Mouse (Mus musculus) heart, postnatal 36 days (tissue): Measurements from ENCODE around the gene Zbtb12. TPM values are rescaled to one million over a fixed set of nuclear protein-coding genes. Genes with fewer than 3 reads are reported as not detected.
"Not testable (repeated sequence)": the region's sequence is repeated elsewhere in the genome, so short reads cannot be mapped to it uniquely, and the experiment has no call there.

Experiments
- DNase-seq, 2 experiments: peaks; one replicate each; pipeline ENCODE4 v3.0.0; 2021 to 2022
- intact Hi-C: fragments of 180-260 bp; cut with DNase I; formaldehyde crosslinking; loops from one replicate; pipeline ENCODE4 v1.15.1; 2025
- total RNA-seq, 2 experiments: library from RNA; stranded (reverse); gene quantifications; 2 replicates each; pipeline ENCODE4 v1.2.3; 2021

The Zbtb12 gene
- total RNA-seq, 2 experiments from 2014 or later, result 7.5 to 7.7 TPM

DNA sequence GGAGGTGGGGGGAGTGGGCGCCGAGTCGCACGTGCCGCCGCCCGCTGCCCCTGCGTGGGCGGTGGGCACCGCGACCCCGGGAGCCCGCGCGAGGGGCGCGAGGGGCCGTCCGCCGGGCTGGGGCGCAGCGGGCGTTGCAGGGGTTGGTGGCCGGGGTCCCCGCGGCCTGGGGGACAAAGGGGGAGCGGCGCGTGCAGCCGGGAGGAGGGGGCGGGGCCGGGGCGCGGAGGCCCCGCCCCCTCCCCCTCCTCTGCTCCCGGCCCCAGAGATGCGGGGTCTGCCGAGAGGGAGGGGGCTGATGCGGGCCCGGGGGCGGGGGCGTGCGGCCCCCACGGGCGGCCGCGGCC, 19.4 kb downstream of the Zbtb12 start:
- intact Hi-C loops, result loop anchor here (2.0 to 10.0 kb wide), 4 partner anchors 32 to 346 kb away; partner anchors contain the start of genes Ddx39b and Neu1
- no peak for DNase-seq

DNA sequence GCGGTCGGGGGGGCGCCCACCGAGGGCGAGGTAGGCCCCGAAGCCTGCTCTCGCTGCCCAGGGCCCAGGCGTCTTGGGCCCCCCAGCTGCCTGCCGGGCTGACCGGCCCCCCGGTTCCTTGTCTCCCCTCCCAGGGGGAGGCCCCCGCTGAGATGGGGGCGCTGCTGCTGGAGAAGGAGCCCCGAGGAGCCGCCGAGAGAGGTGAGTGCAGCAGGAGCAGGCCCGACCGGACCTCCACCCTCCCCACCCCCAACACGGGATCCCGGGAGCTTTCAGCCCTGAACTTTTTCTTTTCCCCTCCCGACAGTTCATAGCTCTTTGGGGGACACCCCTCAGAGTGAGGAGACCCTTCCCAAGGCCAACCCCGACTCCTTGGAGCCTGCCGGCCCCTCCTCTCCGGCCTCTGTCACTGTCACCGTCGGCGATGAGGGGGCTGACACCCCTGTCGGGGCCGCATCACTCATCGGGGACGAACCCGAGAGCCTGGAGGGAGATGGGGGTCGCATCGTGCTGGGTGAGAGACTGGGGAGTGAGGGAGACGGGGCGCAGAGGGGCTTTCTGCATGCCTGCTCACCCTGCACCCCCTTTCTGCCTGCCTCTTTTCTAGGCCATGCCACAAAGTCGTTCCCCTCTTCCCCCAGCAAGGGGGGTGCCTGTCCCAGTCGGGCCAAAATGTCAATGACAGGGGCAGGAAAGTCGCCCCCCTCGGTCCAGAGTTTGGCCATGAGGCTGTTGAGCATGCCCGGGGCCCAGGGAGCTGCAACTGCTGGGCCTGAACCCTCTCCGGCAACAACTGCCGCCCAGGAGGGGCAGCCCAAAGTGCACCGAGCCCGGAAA, 20.0 kb downstream of the Zbtb12 start:
- peak; percentile 50 to 71 for DNase-seq
- intact Hi-C loops, result loop anchor here (2.0 to 10.0 kb wide), 4 partner anchors 32 to 346 kb away; partner anchors contain the start of genes Ddx39b and Neu1

GRCm38 (mm10) chr17:34899890-34900243, 20.6 kb downstream of the Zbtb12 start:
- DNase-seq, result no peak
- intact Hi-C loops, result loop anchor here (2.0 to 10.0 kb wide), 4 partner anchors 31 to 345 kb away; partner anchors contain the start of genes Ddx39b and Neu1

DNA sequence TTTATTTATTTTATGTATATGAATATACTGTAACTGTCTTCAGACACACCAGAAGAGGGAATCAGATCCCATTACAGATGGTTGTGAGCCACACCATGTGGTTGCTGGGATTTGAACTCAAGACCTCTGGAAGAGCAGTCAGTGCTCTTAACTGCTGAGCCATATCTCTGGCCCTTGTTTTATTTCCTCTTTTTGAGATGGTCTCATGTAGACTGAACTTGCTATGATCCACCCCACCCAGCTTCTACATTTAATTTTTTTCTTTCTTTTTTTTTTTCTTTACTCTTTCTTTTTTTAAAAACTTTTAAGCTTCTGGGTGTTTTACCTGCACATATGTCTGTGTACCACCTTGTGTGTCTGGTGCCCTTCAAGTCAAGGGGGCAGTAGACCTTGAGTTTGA, 21.5 kb downstream of the Zbtb12 start:
- intact Hi-C loops, DNase-seq: not testable (repeated sequence)

GRCm38 (mm10) chr17:34901948-34902347, 22.7 kb downstream of the Zbtb12 start:
- intact Hi-C loops, DNase-seq: not testable (repeated sequence)

- no peak for DNase-seq
- intact Hi-C loops, result no loop called here
Observed at GRCm38 (mm10) chr17:34902895-34903294, 23.6 kb downstream of the Zbtb12 start.

DNA sequence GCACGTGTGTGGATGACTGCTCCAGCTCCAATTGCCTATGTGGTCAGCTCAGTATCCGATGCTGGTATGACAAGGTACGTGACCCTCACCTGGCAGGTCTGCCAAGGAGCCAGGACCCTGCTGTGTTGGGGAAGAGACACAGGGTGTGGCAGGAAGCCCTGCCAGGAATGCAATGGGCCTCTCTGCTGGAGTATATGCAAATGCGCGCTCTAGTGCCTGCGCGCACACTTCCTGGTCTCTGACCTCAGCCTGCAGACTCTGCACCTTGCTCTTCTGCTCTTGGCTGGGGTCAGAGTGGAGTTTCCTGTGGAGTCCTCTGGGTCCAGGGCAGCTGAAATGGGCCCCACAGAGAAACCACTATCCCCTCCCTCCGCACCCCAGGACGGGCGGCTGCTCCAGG, 31.7 kb downstream of the Zbtb12 start:
- intact Hi-C loops, result no loop called here

DNA sequence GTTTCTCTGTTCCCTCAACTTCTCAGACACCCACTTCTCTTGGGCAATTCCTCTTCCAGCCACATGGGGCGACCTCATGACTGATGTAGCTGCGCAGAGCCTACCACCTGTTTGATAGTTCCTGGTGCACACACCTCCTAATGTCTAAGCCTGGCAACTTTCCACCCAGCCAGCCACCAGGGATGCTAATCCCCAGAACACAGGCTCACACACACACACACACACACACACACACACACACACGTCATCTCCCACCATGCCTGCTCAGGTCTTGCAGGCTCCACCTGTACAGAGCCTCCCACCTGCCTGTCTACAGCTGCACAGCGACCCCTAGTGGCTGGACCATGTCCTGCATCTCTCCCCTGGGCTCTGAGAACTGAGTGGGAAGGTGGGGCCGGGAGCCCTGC, 32.7 kb downstream of the Zbtb12 start:
- intact Hi-C loops, result loop anchor here (1.0 kb wide), 1 partner anchor 56 kb away; no protein-coding TSS in a partner anchor
- peak; percentile 78 to 85 for DNase-seq

More for the DNA sequence above, 31.7 kb downstream of the Zbtb12 start:
- no peak for DNase-seq

- intact Hi-C loops, result no loop called here
- no peak for DNase-seq
Observed at GRCm38 (mm10) chr17:34913930-34914665, 34.8 kb downstream of the Zbtb12 start, which contains the start of gene Slc44a4. Slc44a4 (plus strand) TSS chr17:34914466.

DNA sequence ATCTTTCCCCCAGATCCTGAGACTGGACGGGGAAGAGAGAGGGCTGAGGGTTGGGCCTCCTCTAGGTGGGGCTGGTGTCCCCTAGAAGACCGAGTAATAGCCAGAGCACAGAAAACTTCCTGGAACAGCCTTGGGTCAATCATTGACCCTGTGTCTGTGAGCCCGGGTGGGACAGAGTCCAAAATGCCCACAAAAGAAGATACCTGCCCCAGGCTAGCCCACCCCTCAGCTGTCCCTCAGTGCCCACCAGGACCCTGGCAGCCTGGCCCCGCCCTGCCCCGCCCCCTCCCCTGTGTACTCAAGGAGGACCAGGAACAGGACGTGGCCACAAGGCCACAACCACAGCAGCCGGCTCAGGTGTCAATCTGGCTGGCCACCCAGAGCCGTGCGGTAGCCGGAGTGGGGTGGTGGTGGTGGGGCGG, 36.1 kb downstream of the Zbtb12 start:
- intact Hi-C loops, result no loop called here

DNA sequence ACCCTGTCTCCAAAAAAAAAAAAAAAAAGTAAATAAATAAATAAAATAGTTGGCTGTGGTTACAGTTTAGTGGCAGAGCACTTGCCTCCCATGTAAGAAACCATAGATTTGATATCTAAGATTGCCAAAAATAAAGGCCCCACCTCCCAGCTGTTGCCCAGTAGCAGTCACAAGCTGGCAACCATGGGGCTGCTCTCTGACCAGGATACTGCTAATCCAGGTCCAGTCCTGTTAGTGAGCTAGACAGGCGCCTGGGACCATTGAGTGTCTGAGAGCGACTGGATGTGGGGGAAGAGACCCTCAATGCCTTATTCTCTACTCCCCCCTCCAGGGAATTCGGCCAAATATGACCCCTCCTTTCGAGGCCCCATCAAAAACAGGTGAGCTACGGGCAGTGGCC, 37.0 kb downstream of the Zbtb12 start:
- intact Hi-C loops, result no loop called here
- DNase-seq, result no peak

More for the DNA sequence above, 36.1 kb downstream of the Zbtb12 start:
- no peak for DNase-seq

DNA sequence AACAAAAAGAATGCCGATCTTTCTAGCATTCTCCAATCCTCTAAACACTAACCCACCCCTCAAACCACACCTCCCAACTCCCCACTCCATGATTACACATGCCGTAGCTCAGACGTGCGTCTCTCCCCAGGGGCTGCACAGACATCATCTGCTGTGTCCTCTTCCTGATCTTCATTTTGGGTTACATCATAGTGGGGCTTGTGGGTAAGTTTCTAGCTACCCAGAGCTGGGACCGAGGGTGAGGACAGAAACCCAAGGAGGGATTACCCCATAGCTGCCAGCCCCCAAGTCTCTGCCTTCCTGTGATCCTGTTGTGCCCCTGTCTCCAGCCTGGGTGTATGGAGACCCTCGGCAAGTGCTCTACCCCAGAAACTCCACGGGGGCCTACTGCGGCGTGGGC, 37.9 kb downstream of the Zbtb12 start:
- intact Hi-C loops, result no loop called here
- no peak for DNase-seq

- intact Hi-C loops, result no loop called here
- no peak for DNase-seq
Observed at GRCm38 (mm10) chr17:34922939-34923338, 43.7 kb downstream of the Zbtb12 start.

DNA sequence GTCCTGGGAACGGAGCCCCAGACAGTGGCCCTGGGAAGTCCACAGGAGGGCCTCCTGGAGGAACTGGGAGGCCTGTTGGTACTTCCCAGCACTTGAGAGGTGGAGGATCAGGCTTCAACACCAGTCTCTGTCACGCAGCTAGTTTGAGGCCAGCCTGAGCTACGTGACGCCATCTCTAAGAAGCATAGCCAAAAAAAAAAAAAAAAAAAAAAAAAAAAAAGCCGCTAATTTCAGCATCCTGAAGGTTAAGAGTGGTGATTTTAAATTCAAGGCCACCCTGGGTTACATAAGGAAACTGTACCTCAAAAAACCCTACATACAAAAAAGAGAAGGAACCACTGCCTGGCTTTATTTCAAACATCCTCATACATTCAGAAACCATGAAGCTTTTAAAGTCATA, 45.0 kb downstream of the Zbtb12 start:
- DNase-seq, result no peak
- intact Hi-C loops, result no loop called here

GRCm38 (mm10) chr17:34927306-34928019, 48.2 kb downstream of the Zbtb12 start:
- DNase-seq, result no peak
- intact Hi-C loops, result no loop called here

GRCm38 (mm10) chr17:34928841-34929240, 49.6 kb downstream of the Zbtb12 start:
- no peak for DNase-seq
- intact Hi-C loops, result no loop called here

- peak; percentile 98 for DNase-seq
- intact Hi-C loops, result loop anchor here (2.0 to 10.0 kb wide), 4 partner anchors 16 to 79 kb away; partner anchors contain the start of genes C2, Ehmt2, Lsm2 and Nelfe
Observed at GRCm38 (mm10) chr17:34931061-34931734, 51.9 kb downstream of the Zbtb12 start, which contains the start of gene Neu1. Neu1 (plus strand) TSS chr17:34931253.

DNA sequence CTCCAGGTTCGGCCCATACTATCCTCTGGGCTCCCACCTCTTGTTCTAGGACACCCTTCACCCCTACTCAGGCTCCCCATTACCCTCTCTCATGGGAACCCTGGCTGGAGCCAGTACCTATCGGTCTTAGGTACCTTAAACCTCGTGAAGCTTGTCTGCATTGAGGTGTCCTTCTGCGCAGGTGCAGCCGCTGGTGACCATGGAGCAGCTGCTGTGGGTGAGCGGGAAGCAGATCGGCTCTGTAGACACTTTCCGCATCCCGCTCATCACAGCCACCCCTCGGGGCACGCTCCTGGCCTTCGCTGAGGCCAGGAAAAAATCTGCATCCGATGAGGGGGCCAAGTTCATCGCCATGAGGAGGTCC, 52.4 kb downstream of the Zbtb12 start:
- DNase-seq, result no peak
- intact Hi-C loops, result loop anchor here (2.0 to 10.0 kb wide), 4 partner anchors 15 to 79 kb away; partner anchors contain the start of genes C2, Ehmt2, Lsm2 and Nelfe

- DNase-seq, result no peak
- intact Hi-C loops, result loop anchor here (5.0 to 10.0 kb wide), 2 partner anchors 53 to 80 kb away; partner anchors contain the start of genes Lsm2, Nelfe and Skiv2l
Observed at GRCm38 (mm10) chr17:34932287-34932686, 53.0 kb downstream of the Zbtb12 start.

GRCm38 (mm10) chr17:34934031-34934430, 54.7 kb downstream of the Zbtb12 start:
- intact Hi-C loops, result loop anchor here (5.0 to 10.0 kb wide), 2 partner anchors 51 to 82 kb away; partner anchors contain the start of genes Lsm2, Nelfe and Skiv2l
- DNase-seq, result peak in 1 of 2 experiments; percentile 15
